Mouse (Mus musculus) thymus, adult 2 months (tissue): ENCODE results near the gene Nufip1.

Source experiments
- CTCF ChIP-seq: fragments of 200-500 bp; IDR thresholded peaks from 2 replicates; pipeline ENCODE4 v1.5.1; 2012; ENCODE audit warnings: mild to moderate bottlenecking, control low read depth, low read length, moderate library complexity, borderline replicate concordance; ENCODE audit not compliant: control insufficient read depth, poor library complexity, insufficient read depth; ENCODE audit errors: extremely low read depth
- POLR2A ChIP-seq: fragments of 200-500 bp; IDR thresholded peaks from 2 replicates; pipeline ENCODE4 v1.6.1; 2012; ENCODE audit warnings: mild to moderate bottlenecking, low read length, control low read depth, moderate library complexity; ENCODE audit not compliant: control insufficient read depth, poor library complexity, insufficient read depth; ENCODE audit errors: extremely low read depth

DNA sequence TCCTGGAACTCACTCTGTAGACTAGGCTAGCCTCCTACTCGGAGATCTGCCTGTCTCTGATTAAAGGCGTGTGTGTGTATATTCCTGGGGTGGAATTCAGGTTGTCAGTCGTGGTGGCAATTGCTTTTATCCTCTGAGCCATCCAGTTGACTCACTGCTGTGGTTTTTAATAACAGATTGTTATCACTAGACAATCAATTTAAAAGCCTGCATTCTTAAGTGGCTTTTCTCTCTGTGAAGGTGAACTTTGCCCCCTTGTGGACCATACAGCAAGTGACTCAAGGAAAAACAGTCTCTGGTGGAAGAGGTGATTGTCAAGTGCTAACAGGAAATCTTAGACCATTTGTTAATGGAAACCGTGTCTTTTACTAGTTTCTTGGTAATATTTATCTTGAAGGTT, 8.3 kb downstream of the Nufip1 start:
- TF ChIP-seq CTCF (no peak), POLR2A (no peak)
